Mouse (Mus musculus): ENCODE results near the gene 4921504E06Rik.

4921504E06Rik gene

DNA sequence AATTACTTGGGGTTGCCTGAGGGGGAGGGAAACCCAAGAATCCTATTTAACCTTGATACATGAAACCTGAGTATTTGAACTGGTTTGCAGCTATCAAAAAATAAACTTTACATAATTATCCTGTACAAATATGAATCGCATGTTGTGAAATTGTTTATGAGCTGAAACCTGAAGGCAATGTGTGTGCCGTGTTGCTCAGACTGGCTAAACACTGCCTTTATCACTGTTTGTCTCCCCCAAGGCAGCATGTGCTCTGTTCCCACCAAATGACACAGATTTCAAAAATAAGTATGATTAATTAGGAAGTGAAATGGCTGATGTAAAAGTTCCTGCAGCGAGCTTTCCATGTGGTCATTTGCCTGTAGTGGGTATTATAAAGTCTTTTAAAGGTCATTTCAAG is 63.5 kb downstream of the 4921504E06Rik start:
- no peak for DNase-seq

DNA sequence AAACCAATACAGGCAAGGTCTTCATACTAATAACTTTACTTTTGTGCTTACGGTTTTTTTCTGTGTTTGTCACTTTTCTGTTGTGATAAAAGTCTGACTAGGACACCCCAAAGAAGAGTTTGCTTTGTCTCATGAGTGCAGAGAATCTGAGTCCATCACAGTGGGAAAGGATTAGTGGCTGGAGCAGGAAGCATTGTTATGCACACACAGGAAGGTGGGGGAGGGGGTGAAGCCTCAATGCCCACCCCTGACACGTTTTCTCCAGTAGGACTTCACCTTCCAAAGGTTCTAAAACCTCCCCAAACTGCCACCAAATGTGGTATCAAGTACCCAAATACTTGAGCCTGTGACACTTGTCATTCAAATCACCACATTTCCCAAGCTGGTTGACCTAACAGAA is 91.8 kb downstream of the 4921504E06Rik start:
- peak; percentile 4 for DNase-seq

DNA sequence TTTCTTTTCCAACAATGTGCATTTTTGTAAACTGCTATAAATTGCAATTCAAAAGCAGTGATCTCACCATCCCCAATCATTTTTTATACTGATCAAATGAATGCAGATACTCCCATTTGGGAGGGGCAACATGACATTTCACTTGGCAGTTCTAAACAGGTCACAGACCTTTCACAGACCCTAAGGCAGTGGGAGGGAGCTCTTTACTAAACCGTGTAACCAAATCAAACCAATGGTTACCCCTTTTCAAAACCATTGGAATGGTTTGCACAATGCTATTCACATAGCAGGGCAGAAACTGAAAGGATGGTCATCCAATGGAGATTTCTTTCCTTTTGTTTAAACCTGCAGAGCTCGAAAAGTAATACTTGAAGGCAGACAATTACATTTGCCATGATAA is 94.9 kb downstream of the 4921504E06Rik start:
- peak; percentile 15 for DNase-seq

DNA sequence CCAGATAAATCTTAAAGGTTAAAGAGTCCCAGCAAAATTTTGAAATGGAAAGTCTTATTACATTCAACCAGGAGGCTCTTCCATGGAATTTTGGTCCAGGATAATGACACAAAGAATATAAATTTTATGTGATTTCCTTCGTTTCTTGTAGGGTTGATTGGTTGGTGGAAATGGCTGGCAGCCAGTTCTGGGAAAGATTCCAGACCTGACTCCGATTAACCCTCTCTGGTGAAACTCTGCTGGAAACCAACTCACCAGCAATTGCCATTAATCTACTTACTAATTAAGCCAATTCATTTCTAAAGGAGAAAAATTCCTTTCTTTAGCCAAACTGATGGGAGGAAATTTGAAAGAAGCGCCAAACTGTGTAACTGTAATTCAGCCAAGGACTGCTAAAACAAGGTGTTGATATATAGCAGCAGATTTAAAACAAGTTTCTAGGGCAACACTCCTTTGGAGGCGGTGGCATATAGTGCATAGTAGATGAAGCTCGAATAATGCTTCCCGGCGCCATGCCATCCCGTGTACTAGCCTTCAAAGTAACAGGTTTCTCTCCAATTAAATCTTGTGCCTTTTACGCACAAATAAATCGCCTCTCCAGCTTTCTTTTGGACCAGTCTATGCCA is 97.7 kb downstream of the 4921504E06Rik start:
- peak; percentile 55 for DNase-seq

DNA sequence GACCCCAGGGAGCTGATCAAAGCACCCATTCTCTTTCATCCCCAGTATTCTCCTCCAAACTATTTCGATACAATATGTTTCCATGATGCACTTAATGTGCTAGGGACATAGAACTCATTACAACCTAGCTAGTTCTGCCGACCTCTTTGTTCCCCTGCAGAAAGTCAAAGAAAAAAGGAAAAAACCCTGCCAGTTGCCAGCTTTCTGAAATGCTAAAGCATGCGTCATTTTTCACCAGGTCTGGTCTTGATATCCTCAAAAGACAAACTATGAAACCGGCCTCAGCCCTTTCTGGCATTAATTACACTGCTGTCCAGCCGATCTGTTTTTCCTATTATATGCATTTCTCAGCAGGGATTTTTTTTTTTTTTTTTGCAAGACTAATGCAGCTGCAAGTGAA is 98.5 kb downstream of the 4921504E06Rik start:
- no peak for DNase-seq

DNA sequence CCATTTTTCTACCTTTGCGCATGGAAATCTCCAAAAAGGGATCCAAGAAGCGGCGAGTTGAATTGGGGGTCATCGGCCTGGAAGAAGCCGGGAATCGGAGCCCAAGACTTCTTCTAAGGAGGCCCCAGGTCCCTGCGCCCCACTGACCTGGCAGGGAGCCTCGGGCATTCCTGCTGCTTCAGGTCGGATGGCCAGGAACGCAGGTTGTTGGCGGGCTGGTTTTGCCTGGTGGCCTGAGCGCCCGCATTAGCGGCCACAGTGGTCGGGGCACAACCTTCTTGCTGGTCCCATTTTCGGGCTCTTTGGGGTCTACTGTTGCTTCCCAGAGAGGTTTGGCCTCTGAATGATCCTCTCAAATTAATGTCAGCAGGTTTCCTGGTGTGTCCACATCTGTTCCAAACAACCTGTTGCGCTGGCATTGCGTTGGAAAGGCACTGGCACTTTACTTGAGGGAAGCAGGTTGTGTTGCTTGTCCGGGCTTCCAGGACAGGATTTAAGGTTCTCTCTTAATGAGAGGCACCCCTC is 101.1 kb downstream of the 4921504E06Rik start:
- peak; percentile 76 for DNase-seq

DNA sequence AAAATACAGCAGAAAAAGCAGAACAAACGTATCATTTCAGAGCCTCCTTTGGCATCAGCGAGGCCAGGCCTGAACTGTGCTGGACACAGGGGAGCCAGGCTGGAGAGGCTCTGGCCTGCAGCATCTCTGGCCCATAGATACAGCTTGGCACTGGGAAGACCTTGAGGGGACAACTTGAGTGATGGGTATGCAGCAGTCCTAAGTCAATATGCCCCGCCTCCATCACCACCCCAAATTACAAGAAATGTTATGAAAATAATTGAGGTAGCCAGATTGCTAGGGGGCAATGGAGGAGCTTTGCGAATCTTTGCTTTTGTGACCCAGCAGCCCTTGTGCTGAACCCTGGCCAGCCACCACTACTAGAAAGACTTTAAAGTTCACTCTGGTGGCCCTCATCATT is 104.4 kb downstream of the 4921504E06Rik start:
- peak; percentile 64 for DNase-seq

DNA sequence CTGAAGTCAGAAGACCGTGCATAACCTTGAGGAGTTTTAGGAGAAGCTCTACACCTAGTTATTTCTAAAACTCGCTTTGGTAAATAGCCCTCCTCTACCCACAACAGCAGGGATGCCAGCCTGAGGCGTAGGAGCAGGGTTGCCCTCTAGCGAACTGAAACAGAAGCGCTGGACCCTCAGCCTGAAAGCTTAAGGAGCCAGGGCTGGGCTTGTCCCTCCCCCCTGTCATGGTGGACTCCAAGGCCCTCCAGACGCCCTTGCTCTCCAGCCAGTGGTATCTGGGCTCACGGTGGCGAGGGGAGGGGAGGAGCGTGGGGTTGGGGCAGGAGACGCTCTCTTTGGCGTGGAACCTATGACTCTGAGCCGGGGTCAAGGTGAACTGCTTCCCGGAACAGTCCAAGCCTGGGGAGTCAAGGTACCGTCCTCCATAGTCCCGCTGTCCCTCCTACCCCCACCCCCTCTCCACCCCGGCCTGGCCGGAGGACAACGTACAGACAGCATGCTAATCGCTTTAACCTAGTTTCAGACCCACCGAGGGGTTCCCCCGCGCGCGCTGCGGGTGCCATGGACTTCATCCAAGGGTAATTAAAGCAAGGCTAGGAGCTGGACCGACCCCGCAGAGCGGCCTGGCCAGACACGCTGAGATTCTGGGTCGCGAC is 105.5 kb downstream of the 4921504E06Rik start:
- DNase-seq, result no peak

DNA sequence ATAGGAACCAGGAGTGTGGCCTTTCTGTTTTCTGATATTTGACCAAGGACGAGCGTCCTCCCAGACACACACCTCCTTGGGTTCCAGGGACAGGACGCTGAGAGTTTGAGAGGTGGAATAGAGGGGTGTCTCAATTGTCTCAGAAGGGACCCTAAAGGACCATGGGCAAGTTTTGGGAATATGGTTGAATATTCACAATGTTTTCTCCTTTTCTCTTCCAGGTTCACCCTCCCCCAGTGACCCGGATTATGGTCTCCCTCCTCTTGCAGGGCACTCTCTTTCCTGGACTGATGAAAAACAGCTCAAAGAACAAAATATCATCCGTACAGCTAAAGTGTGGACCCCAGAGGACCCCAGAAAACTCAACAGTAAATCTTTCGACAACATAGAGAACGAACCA is 107.0 kb downstream of the 4921504E06Rik start:
- DNase-seq, result no peak

DNA sequence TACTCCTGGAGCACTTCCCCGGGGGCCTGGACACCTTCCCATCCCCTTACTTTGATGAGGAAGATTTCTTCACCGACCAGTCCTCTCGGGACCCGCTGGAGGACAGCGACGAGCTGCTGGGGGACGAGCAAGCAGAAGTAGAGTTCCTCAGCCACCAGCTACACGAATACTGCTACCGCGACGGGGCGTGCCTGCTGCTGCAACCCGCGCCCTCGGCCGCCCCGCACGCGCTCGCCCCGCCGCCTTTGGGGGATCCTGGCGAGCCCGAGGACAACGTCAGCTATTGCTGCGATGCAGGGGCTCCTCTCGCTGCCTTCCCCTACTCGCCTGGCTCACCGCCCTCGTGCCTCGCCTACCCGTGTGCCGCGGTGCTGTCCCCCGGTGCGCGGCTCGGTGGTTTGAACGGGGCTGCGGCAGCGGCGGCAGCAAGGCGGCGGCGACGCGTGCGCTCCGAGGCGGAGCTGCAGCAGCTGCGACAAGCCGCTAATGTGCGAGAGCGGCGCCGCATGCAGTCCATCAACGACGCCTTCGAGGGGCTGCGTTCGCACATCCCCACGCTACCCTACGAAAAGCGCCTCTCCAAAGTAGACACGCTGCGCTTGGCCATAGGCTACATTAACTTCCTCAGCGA is 107.7 kb downstream of the 4921504E06Rik start:
- DNase-seq, result no peak

DNA sequence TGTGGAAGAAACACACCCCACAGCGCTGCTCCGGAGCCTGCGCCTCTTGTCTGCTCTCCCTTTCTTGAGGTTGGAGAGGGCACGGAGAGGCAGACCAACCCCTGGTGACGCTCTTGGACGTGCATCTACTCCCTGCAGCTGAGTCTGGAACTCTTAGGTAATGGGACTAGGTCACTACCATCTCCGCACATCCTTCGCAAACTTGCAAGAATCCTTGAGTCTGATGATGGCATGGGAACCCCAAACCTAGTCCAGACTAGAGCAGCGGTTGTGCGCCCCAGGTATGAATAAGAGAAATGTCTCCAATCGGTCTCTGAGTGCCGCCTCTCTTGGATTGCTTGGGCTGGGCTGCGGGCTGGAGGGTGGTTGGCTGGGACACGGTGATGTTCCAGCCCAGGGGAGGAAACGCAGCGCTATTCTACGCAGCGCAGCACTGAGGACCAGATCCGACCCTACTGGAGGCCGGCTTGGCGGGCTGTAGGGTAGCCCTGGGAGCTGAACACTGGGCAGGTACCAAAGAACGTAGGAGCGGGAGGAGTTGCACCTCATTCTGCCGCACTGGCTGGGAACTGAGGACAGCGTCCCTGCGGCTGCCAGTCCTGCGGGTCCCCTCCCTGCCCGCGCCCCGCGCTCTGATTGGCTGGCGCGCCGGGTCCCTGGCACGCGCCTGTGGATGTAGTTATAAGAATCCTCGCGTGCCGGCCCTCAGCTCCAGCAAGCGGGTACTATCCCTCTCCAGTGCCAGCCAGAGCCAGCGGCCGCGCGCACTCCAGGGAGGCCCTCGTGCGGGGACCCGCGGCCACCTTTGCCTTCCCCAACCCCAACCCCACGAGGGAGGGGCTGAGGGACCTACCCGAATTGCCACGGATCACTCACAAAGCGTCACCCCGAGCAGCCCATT is 108.5 kb downstream of the 4921504E06Rik start, which contains the start of gene Ptf1a:
Gene Ptf1a (plus strand): TSS at position 733 of the 901 bp plus-strand sequence.
- DNase-seq, result peak; percentile 84

DNA sequence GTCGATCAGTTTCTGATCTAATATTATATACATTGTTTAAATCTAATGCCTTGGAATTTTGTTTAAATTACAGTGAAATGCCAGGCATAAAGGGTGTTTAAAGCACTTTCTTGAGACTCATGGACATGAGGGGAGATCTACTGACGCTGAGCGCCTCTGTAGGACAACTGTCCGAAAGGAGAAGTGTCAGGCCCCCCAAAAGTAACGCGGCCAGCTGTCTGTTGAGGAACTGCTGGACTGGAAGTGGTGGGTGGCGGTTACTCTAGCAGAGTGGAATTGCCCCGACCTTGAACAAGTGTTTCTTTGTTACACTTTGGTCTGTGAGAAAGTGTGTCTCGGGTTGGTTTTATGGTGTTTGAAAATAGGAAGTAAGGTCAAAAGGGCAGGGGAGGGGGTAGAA is 109.4 kb downstream of the 4921504E06Rik start:
- DNase-seq, result no peak

DNA sequence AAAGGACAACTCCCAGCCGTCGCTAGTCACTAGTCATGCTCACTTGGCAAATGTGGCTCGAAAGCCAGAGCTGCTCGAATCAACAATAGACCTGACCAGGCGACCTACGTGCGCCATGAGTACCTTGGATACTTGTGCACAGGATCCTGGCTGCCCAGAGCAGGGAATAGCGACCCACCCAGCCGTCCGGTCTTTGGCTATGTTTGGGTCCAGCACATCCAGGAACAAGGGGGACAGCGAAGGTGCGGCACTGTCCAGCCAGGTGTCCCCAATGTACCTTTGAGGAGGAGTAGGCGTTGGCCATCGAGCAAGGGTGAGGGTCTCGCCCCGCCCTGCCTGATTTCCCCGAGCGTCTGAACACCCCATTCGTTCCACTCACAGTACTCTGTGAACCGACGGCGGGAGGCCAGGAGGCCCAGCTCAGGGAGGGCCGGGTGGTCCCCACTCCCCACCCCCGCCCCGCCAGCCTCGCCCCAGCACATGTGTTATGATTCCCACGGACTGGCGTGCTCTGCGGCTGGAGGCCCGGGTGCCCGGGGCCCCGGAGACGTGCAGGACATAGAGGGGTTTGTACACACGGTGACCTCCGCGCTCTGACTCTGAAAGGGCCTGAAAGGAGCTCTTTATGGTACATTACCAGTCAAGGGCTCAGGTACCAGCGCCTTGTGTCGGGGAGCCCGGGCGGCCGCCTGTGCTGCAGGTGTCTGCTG is 121.9 kb downstream of the 4921504E06Rik start:
- peak; percentile 62 for DNase-seq

DNA sequence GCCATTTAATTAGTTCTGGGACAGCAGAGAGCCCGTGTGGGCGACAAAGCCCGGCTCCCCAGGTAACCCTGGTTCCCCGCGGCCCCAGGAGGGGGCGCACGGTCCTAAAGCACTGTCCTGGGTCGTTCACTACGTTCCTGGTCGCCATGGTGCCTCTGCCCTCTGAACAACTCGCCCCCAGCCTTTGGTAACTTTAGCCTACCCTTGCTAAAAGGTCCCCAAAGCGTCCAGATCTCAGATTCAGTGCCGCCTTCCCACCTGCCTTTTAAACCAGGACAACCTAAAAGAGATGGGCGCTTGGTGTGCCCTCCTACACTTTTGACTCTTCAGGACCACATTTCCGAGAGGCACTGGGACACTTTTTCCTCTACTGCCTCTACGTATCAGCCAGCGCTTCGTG is 122.5 kb downstream of the 4921504E06Rik start:
- peak; percentile 72 for DNase-seq

DNA sequence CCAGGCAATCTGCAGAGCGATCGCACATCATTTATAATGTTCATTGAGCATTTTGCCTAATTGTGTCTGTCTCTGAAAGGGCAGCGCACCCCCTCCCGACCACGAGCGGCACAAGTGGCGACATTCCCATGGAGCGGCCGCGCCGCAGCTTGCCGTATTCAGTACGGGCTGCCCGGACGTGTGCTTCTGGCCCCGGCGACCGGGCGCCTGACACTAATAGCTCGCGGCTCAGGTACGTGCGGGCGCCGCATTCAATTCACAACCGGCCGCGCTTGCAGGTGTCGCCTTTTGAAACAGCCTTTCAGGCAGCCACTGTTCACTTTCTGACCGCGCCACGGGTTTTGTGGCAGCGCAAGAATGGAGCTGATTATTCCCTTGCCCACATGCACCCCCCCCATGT is 123.0 kb downstream of the 4921504E06Rik start:
- peak; percentile 79 for DNase-seq

DNA sequence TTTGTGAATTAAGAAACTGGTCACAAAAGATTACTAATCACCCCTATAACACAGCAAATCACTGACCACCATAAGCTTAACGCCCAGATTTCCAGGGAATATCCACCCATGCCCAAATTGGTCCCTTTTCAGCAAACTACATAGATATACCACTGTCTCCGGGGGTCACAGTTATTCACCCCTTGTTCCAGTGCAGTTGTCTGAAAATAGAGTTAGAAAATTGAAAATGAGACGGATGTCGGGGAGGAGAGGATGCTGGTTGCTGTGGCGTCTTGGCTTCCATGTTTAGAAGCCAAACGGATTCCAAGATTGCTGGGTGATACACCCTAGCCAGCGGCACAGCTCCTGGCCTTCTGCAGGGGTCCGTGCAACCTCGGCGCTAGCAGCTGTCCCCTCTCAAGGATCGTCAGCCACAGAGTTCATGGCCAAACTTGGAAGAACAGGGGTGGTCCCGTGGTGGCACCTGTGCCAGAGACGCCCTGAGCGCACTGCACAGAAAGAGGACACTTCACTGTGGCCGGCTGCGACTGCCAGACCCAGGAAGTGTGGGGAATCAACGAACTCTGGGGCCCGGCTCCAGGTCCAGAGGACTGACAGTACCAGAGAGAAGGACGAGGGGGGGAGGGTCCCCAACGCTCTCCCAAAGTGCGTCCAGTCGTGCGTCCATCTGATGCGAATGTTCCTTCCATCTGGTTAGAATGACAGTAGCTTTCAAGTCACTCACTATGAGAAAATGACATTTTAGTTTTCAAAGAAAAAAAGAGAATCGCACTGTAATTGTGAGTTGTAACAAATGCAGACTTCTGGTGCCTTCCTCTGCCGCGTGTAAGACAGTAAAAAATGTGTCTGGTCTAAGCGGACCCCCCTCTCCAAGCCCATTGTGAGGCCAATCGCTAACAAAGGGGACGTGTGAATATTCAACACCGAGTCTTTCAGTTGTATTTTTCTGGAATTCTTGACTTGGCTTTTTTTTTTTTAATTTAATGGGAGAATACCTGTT is 123.7 kb downstream of the 4921504E06Rik start:
- DNase-seq, result peak; percentile 66

DNA sequence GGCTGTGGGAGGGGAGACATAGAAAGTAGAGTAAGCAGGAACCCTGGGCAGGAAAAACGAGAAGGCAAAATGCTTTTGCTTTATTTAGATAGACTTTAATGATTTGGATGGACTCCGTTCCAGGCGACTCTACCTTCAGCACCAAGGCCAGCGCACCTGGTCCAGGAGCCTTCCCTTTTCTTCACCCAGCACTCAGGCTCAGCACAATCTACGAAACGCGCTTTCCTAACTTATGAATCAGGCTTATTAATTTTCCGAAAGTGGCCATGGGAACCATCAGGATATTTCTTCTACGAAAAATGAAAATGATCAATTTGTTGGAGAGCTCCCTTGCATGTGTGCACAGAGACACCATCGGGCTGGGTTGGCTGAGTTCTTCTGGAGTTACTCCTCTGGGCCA is 124.7 kb downstream of the 4921504E06Rik start:
- peak; percentile 27 for DNase-seq

DNA sequence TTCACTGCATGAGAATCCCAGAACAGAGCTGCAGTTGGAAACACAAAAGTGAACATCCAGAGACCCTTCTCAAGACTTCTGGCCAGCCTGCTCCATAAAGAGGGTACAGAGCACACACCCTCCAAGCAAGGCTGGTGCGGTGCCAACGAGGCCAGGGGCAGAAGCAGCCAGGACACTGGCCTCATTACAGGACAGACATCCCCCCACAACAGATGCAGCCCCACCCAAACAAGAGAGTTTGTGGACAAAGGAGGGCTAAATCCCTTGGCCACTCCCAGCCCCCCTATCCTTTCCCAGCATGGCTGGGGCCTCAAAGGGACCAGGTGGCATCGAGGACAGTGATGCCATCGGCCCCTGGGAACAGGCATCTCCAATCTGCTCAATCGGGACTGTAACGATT is 130.6 kb downstream of the 4921504E06Rik start:
- DNase-seq, result peak; percentile 78

DNA sequence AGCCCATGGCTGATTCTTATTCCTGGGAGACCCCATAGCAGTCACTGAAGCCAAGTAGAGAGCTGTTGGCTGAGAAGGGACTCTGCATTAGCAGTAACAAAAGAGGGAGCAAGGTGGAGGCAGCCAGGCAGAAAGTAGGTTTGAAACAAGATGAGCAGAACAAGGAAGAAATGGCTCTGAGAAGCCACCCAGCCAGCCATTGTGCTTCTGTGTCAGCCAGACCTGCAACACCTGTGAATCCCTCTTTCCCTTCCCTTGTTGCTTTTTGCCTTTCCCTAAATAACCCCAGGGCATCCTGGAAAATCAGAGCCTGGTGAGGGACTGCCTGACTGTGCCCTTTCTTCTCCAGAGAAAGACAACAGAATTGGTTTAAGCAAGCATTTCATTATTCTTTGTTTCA is 131.5 kb downstream of the 4921504E06Rik start:
- DNase-seq, result peak; percentile 74

DNA sequence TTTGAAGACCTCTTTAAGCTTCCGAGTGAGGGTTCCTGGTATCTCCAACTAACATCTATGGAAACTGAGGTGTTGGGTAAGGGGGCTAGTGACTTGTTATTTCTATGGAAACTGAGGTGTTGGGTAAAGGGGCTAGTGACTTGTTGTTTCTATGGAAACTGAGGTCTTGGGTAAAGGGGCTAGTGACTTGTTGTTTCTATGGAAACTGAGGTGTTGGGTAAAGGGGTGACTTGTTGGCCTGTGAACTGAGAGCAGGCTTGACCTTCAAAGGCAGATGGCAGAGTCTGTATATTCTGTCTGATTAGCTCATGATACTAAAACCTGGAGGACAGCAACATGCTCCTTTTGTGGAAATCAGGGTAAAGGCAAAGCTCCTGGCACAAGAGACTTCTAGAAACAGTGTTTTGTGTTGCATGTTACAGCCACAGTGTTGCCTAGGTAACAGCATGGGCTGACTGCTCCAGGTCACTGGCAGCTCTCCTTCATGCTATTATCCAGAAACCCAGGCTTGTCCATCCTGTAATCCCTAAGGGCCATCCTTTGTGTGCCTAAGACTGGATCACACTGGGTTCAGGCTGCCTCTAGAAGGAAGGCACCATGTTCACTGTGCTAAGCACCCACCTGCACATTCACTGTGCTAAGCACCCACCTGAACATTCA is 133.9 kb downstream of the 4921504E06Rik start:
- peak; percentile 48 for DNase-seq
